Mouse (Mus musculus): Measurements from ENCODE around the gene Grem2.

Grem2 gene

GRCm38 (mm10) chr1:174921298-174921955 lies at the start of gene Grem2:
TSS of gene Grem2 (minus strand) at chr1:174921819.
- DNase-seq (ENCODE audit: low read depth), result peak; percentile 2

- no peak for DNase-seq (ENCODE audit: low read depth)
Observed at GRCm38 (mm10) chr1:174959837-174960236, 38.2 kb upstream of the Grem2 start.

- DNase-seq (ENCODE audit: low read depth), result no peak
Observed at GRCm38 (mm10) chr1:174931003-174931619, 9.5 kb upstream of the Grem2 start.

GRCm38 (mm10) chr1:174929459-174930181 lies 8.0 kb upstream of the Grem2 start:
- no peak for DNase-seq (ENCODE audit: low read depth)

- DNase-seq (ENCODE audit: low read depth), result no peak
Observed at GRCm38 (mm10) chr1:174918949-174919348, 2.7 kb downstream of the Grem2 start.

GRCm38 (mm10) chr1:174918236-174918870 lies 3.3 kb downstream of the Grem2 start:
- DNase-seq (ENCODE audit: low read depth), result no peak

- no peak for DNase-seq (ENCODE audit: low read depth)
Observed at GRCm38 (mm10) chr1:174909834-174910233, 11.8 kb downstream of the Grem2 start.

- no peak for DNase-seq (ENCODE audit: low read depth)
Observed at GRCm38 (mm10) chr1:174908232-174908631, 13.4 kb downstream of the Grem2 start.

- DNase-seq (ENCODE audit: low read depth), result no peak
Observed at GRCm38 (mm10) chr1:174907637-174908036, 14.0 kb downstream of the Grem2 start.

GRCm38 (mm10) chr1:174902755-174903154 lies 18.9 kb downstream of the Grem2 start:
- DNase-seq (ENCODE audit: low read depth), result no peak

GRCm38 (mm10) chr1:174892471-174892870 lies 29.1 kb downstream of the Grem2 start:
- DNase-seq (ENCODE audit: low read depth), result no peak

- DNase-seq (ENCODE audit: low read depth), result no peak
Observed at GRCm38 (mm10) chr1:174888684-174889405, 32.8 kb downstream of the Grem2 start.

- no peak for DNase-seq (ENCODE audit: low read depth)
Observed at GRCm38 (mm10) chr1:174888073-174888472, 33.5 kb downstream of the Grem2 start.

GRCm38 (mm10) chr1:174882496-174882895 lies 39.1 kb downstream of the Grem2 start:
- DNase-seq (ENCODE audit: low read depth), result no peak

- peak; percentile 34 for DNase-seq (ENCODE audit: low read depth)
Observed at GRCm38 (mm10) chr1:174875173-174875572, 46.4 kb downstream of the Grem2 start.

GRCm38 (mm10) chr1:174860407-174861118 lies 61.1 kb downstream of the Grem2 start:
- no peak for DNase-seq (ENCODE audit: low read depth)

- DNase-seq (ENCODE audit: low read depth), result no peak
Observed at GRCm38 (mm10) chr1:174856188-174856587, 65.4 kb downstream of the Grem2 start.

GRCm38 (mm10) chr1:174844786-174845185 lies 76.8 kb downstream of the Grem2 start:
- no peak for DNase-seq (ENCODE audit: low read depth)

- DNase-seq (ENCODE audit: low read depth), result no peak
Observed at GRCm38 (mm10) chr1:174836861-174837260, 84.8 kb downstream of the Grem2 start.

GRCm38 (mm10) chr1:174826562-174826961 lies 95.1 kb downstream of the Grem2 start:
- DNase-seq (ENCODE audit: low read depth), result no peak

GRCm38 (mm10) chr1:174811846-174812245 lies 109.8 kb downstream of the Grem2 start:
- DNase-seq (ENCODE audit: low read depth), result no peak

Data from c-Kit-positive CD71-negative TER-119-negative erythroid progenitor cells, embryonic 14.5 days (primary cell).